Mouse (Mus musculus): ENCODE results near the gene Gm9970. TPM values are rescaled to one million over a fixed set of nuclear protein-coding genes. Genes with fewer than 3 reads are reported as not detected.
"Not testable (repeated sequence)": the region's sequence is repeated elsewhere in the genome, so short reads cannot be mapped to it uniquely, and the experiment has no call there.

The Gm9970 gene
- polyA plus RNA-seq, 1 experiment from 2014 or later, result not detected

DNA sequence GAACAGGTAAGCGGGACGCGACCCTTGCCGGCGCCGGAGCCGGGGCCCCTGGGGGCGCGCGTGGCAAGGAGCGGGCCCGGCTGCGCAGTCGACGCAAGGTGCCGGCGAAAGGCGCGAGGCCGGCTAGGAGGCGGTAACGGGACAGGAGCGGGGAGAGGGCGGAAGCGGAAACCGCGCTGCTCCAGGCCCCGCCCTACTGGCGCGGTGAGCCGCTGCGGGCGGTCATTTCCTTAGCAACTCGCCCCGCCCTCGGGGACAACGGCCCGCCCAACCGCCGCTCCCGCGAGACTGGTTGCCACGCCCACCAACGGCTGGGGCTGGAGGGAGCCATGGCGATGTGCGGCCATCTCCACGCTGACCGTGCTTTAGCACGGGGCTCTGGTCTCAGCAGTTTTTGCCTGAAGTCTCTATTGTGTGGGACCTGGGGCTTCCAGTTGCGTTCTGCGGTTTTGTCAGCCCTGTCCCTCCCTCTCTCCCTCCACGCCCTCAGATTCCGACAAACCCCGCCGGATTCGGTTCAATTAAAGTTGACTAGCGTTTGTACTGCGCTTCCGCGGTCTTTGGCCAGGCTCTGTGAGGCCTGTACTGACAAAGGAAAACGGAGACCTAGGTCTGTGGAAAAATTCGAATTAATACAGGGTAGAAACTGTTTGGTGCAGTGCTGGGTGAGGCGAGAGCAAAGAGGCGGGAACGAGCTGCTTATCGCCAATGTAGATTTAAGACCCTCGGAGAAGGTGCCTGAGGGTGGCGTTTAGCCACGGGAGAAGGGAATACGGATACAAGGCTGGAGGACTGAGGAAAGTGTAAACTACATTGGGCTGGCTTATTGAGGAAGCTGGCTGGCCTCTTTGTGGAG, 20.4 kb downstream of the Gm9970 start, which contains the start of gene Ppm1g:
Gene Ppm1g (minus strand): TSS at position 240 of the 856 bp plus-strand sequence.
- H3K27ac ChIP-seq (replicated peaks), result peak within 1 kb of the TSS; percentile 94
- H3K36me3 ChIP-seq, result no peaks in the 10 kb centered on the region
- H3K4me2 ChIP-seq, result peak within 1 kb of the TSS; percentile 82
- H3K4me3 ChIP-seq, result peak within 1 kb of the TSS; percentile 75
- ATAC-seq (ENCODE audit: low read depth), result peak; percentile 94
- H3K27me3 ChIP-seq, result no peaks in the 10 kb centered on the region
- H3K9me3 ChIP-seq, result no peaks in the 10 kb centered on the region
- H3K9ac ChIP-seq, result peak within 1 kb of the TSS; percentile 96
- H3K4me1 ChIP-seq (replicated peaks), result peaks cover 29% of the 10 kb centered on the region
- under 1% methylated on average over 70 of the region's 70 CpGs for WGBS

DNA sequence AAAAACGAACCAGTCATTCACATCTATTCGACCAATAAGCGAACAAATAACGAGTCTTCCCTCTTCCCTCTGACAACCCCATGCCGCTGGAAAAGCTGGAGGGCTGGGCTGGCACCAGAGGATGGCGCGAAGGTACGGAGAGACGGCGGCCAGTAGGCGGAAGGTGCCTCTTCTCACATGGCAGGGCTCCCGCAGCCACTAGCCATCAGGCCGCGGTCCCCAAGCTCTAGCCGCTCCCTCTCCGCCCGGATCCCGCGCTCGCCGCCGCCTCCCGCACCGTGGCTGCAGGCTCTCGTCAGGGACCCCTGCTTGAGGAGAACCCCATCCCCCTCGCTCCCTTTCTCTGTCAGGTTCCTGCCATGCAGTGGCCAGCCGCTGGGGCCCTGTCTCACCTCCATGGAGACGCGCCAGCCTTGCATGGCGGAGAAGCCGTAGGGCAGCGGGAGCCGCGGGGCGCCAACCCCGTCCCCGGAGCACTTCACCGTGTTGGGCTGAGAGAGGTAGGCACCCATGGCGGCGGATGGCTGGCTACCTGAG, 21.1 kb downstream of the Gm9970 start:
- Histone ChIP-seq H3K36me3 (no peaks in the 10 kb centered on the region), H3K9ac (peak overlapping the region; percentile 96), H3K4me1 (replicated peaks) (peaks cover 29% of the 10 kb centered on the region), H3K27ac (replicated peaks) (peak overlapping the region; percentile 94), H3K4me2 (peak overlapping the region; percentile 82), H3K27me3 (no peaks in the 10 kb centered on the region), H3K9me3 (no peaks in the 10 kb centered on the region), H3K4me3 (peak overlapping the region; percentile 75)
- WGBS, result under 1% methylated on average over 40 of the region's 40 CpGs
- ATAC-seq (ENCODE audit: low read depth), result peak; percentile 78

DNA sequence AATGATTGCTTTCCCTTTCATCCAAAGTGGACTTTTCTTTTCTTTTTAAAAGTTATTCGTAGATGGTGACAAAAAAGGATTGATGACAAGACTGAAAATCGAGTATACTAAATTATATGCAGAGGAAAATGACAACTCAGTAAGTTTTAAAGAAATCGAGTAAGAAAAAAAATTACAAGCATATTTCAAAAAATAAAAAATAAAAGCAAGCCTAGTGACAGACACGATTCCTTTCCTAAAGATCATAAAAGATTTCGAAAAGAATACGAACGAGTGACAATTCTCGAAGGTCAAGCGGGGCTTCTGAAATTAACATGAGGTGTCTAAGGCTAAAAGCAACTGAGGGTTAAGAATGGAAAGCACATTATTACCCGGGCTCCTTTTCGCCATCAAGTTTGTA, 21.6 kb downstream of the Gm9970 start:
- WGBS, result 2% methylated on average over 11 of the region's 11 CpGs
- peak overlapping the region; percentile 94 for H3K27ac ChIP-seq (replicated peaks)
- no peaks in the 10 kb centered on the region for H3K9me3 ChIP-seq
- H3K36me3 ChIP-seq, result no peaks in the 10 kb centered on the region
- peak overlapping the region; percentile 75 for H3K4me3 ChIP-seq
- no peaks in the 10 kb centered on the region for H3K27me3 ChIP-seq
- H3K4me2 ChIP-seq, result peak overlapping the region; percentile 82
- peak overlapping the region; percentile 96 for H3K9ac ChIP-seq
- no peak for ATAC-seq (ENCODE audit: low read depth)
- H3K4me1 ChIP-seq (replicated peaks), result peaks cover 29% of the 10 kb centered on the region

DNA sequence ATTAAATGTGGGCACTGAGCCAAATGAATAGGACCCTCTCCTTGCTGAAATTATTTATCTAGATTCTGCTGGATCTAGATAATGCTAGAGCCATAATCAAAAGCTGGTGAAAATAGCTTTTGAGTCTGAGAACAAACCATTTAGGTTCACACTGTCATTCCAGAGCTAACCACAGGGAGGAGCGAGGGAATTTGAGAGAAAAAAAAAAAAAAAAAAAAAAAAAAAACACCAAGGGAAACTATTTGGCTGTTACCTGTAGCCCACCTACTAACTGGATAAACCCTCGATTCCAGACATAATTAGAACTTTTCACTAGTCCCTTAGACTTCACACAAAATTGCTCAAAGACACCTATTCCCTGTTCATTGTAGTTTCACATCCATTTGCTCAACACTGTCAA, 22.0 kb downstream of the Gm9970 start:
- Histone ChIP-seq H3K4me3 (peak overlapping the region; percentile 75), H3K36me3 (no peaks in the 10 kb centered on the region), H3K4me1 (replicated peaks) (peaks cover 29% of the 10 kb centered on the region), H3K4me2 (peak overlapping the region; percentile 82), H3K9me3 (no peaks in the 10 kb centered on the region), H3K27ac (replicated peaks) (no peak overlapping the region), H3K9ac (peak overlapping the region; percentile 49), H3K27me3 (no peaks in the 10 kb centered on the region)
- WGBS, result 8% methylated on average over 2 of the region's 2 CpGs
- no peak for ATAC-seq (ENCODE audit: low read depth)

DNA sequence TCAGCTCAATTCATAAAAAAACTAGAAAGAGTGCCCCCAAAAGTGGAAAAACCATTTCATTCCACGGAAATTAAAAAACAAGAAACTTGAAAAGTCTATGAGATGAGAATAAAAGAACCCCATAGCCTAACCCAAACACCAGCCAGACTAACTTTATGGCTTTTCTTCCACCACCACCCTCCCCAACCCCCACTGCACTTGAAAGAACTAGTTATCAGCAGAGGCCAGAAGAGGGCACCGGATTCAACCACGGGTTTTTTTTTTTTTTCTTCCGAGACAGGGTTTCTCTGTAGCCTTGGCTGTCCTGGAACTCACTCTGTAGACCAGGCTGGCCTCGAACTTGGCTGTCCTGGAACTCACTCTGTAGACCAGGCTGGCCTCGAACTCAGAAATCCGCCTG, 22.7 kb downstream of the Gm9970 start:
- H3K27ac ChIP-seq (replicated peaks), result no peak overlapping the region

DNA sequence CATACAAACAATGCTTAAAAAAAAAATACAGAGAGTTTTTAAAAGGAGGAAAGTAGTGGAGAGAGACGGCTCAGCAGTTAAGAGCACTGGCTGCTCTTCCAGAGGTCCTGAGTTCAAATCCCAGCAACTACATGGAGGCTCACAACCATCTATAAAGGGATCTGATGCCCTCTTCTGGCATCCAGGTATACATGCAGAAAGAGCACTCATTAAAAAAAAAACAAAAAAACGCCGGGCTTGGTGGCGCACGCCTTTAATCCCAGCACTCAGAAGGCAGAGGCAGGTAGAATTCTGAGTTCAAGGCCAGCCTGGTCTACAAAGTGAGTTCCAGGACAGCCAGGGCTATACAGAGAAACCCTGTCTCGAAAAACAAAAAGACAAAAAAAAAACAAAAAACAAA, 24.5 kb downstream of the Gm9970 start:
- not testable (repeated sequence) for H3K4me2 ChIP-seq; ATAC-seq (ENCODE audit: low read depth); H3K4me3 ChIP-seq; H3K9ac ChIP-seq; H3K27ac ChIP-seq (replicated peaks); H3K36me3 ChIP-seq; H3K27me3 ChIP-seq; H3K9me3 ChIP-seq
- peaks cover 21% of the 10 kb centered on the region for H3K4me1 ChIP-seq (replicated peaks)
- WGBS, result 93% methylated on average over 6 of the region's 6 CpGs

More for the DNA sequence above, 22.7 kb downstream of the Gm9970 start:
- H3K4me1 ChIP-seq (replicated peaks), result peaks cover 29% of the 10 kb centered on the region
- no peaks in the 10 kb centered on the region for H3K27me3 ChIP-seq
- no peaks in the 10 kb centered on the region for H3K36me3 ChIP-seq
- H3K9me3 ChIP-seq, result no peaks in the 10 kb centered on the region
- H3K9ac ChIP-seq, result no peak overlapping the region
- H3K4me3 ChIP-seq, result no peak overlapping the region
- peak overlapping the region; percentile 82; the same call in 1 of the 2 replicates for H3K4me2 ChIP-seq
- WGBS, result 60% methylated on average over 7 of the region's 7 CpGs
- no peak for ATAC-seq (ENCODE audit: low read depth)

DNA sequence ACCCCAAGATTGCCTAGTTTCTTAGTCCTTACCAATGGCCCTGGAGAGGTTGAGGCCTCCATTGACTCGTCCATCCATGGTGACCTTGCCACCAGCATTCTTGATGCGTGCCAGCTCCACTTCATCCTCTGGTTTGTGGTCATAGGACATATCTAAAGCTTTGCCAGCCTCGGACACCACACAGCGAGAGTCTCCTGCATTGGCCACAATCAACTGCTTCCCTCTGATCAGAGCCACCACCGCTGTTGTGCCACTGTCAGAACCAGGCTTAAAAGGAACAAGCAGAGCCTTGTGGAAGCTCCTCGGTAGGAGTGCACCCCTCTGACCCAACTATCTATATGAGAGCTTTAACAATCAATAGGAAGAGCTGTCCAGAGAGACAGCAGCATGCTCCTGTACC, 36.6 kb downstream of the Gm9970 start:
- 95% methylated on average over 6 of the region's 6 CpGs for WGBS
- peaks cover 31% of the 10 kb centered on the region for H3K4me1 ChIP-seq (replicated peaks)
- no peak overlapping the region for H3K27ac ChIP-seq (replicated peaks)
- no peaks in the 10 kb centered on the region for H3K27me3 ChIP-seq
- ATAC-seq (ENCODE audit: low read depth), result no peak
- H3K4me3 ChIP-seq, result no peak overlapping the region
- H3K4me2 ChIP-seq, result no peak overlapping the region
- peaks cover 5% of the 10 kb centered on the region for H3K9me3 ChIP-seq
- H3K9ac ChIP-seq, result no peak overlapping the region
- H3K36me3 ChIP-seq, result peaks cover 68% of the 10 kb centered on the region

DNA sequence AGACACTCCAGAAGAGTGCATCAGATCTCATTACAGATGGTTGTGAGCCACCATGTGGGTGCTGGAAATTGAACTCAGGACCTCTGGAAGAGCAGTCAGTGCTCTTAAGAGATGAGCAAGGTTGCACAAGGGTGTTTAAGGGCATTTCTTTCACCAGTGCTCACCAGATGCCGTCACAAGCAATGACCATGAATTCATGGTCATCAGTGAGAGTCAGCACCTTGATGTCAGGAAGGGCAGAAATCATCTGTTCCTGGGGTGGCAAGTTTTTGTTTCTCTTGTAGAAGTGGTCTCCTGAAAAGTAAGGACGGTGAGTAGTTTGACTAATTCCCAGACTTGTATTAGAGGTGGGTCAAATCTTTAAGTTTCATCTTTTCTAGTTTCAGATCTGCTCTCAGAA, 37.2 kb downstream of the Gm9970 start:
- no peaks in the 10 kb centered on the region for H3K27me3 ChIP-seq

DNA sequence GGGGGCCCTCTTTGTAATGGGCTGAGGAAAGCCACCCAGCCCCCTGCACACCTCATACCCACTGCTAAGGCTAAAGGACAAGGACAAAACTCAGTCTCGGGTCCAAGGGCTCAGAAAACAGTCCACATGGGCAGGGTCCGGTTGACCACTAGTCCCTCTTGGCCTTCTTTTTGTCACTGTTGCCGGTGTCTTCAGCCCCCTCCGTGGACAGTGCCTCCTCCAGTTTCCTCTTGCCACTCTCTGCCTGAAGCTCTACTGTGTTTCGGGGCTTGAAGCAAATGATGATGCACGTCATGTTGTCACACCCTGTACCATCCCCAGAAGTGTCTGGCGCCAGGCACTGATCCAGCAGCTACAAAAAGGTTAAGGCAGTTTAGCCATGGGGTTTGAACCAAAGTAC, 38.1 kb downstream of the Gm9970 start:
- 89% methylated on average over 7 of the region's 7 CpGs for WGBS
- peak overlapping the region; percentile 89 for H3K27ac ChIP-seq (replicated peaks)

More for the DNA sequence above, 37.2 kb downstream of the Gm9970 start:
- no peak for ATAC-seq (ENCODE audit: low read depth)
- H3K36me3 ChIP-seq, result peaks cover 73% of the 10 kb centered on the region
- peaks cover 5% of the 10 kb centered on the region for H3K9me3 ChIP-seq
- H3K27ac ChIP-seq (replicated peaks), result no peak overlapping the region
- no peak overlapping the region for H3K9ac ChIP-seq
- H3K4me2 ChIP-seq, result no peak overlapping the region
- 94% methylated on average over 2 of the region's 2 CpGs for WGBS
- H3K4me3 ChIP-seq, result no peak overlapping the region
- peaks cover 31% of the 10 kb centered on the region for H3K4me1 ChIP-seq (replicated peaks)

DNA sequence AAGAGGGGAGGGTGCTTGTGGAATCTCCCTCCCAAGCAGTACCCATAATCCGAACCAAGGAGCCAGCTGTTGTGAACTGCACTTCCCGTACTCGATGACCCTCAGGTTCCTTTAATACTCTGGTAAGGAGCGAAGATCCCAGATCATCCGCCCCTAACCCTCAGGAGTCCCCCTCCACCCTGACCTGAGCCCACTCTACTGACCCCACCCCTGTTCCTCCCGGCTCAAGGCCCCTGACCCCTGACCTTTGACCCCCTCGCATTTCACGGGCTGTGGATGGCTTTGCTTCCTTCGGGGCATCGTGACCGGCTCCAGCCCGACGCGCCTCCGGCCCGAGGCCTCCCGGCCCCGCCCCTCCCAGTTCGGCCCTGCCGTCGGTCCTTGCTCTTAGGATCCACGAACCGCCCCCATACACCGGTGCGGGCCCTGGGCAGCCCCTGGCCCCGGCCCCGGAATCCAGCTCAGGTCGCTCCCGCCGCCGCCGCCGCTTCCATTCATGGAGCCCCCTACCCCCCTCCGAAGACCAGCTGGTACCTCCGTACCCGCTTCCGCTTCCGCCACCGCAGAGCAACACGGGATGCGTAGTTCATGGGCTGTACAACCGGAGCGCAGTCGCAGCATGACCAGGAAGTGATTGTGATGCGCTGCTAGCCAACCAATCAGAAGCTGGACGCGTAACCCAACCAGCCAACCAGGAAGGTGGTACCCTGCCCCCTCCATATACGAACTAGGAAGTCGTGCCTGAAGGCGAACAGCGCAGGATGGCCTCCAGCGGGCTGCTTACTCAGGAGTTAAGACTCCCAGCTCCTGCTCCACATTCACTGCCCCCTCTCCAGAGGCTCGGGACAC, 39.1 kb downstream of the Gm9970 start, which contains the start of gene Zfp513:
Gene Zfp513 (minus strand): TSS at position 562 of the 849 bp plus-strand sequence.
- H3K4me3 ChIP-seq, result peak within 1 kb of the TSS; percentile 85
- peaks cover 5% of the 10 kb centered on the region for H3K9me3 ChIP-seq
- peaks cover 31% of the 10 kb centered on the region for H3K4me1 ChIP-seq (replicated peaks)
- WGBS, result under 1% methylated on average over 51 of the region's 53 CpGs
- H3K27me3 ChIP-seq, result no peaks in the 10 kb centered on the region
- peak within 1 kb of the TSS; percentile 94 for H3K9ac ChIP-seq
- H3K27ac ChIP-seq (replicated peaks), result peak within 1 kb of the TSS; percentile 89
- peak; percentile 97 for ATAC-seq (ENCODE audit: low read depth)
- H3K4me2 ChIP-seq, result peak within 1 kb of the TSS; percentile 93
- peaks cover 81% of the 10 kb centered on the region for H3K36me3 ChIP-seq

More for the DNA sequence above, 38.1 kb downstream of the Gm9970 start:
- Histone ChIP-seq H3K9ac (peak overlapping the region; percentile 70; the same call in 1 of the 2 replicates), H3K27me3 (no peaks in the 10 kb centered on the region), H3K36me3 (peaks cover 81% of the 10 kb centered on the region), H3K4me2 (peak overlapping the region; percentile 67), H3K4me1 (replicated peaks) (peaks cover 31% of the 10 kb centered on the region), H3K4me3 (peak overlapping the region; percentile 85), H3K9me3 (peaks cover 5% of the 10 kb centered on the region)
- no peak for ATAC-seq (ENCODE audit: low read depth)

DNA sequence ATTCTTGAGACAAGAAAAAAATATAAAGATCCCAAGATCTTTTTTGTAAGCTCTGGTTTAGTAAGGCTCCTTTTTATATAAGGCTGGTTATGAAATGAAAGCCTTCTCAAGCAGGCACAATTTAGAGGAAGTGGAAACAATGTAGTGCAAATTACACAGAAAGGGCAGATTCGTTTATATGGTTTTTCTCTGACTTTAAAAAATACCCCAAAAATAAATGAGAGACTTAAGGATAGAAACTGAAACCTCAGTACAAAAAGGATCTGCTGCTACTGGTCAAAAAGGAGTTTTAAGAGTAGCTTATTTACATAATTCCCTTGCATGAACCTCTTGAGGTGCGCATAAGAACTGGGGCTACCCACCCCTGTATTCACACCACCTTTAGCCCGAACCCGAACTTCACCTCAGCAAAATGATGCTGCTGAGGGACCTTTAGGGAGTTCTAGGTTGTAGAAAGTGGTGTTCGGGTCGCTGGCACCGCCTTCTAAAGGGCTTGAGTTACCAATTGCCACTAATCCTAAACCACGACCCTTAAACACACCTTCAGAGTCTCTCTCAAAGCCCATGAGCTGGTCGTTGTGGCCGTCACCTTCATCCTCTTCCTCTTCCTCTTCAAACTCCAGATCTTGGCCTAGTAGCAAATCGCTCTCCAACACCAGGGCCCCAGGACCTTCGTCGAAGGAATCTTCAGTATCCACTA, 39.8 kb downstream of the Gm9970 start:
- Histone ChIP-seq H3K4me2 (peak overlapping the region; percentile 93), H3K4me3 (peak overlapping the region; percentile 85), H3K9me3 (peaks cover 5% of the 10 kb centered on the region), H3K36me3 (peaks cover 83% of the 10 kb centered on the region), H3K27me3 (no peaks in the 10 kb centered on the region), H3K4me1 (replicated peaks) (peaks cover 31% of the 10 kb centered on the region), H3K27ac (replicated peaks) (peak overlapping the region; percentile 87), H3K9ac (peak overlapping the region; percentile 94)
- WGBS, result 24% methylated on average over 13 of the region's 13 CpGs
- no peak for ATAC-seq (ENCODE audit: low read depth)

Data from neural tube, embryonic 13.5 days (tissue).